Comparison of ENCODE assay signal across 25 mouse cellular contexts in the genomic region with DNA sequence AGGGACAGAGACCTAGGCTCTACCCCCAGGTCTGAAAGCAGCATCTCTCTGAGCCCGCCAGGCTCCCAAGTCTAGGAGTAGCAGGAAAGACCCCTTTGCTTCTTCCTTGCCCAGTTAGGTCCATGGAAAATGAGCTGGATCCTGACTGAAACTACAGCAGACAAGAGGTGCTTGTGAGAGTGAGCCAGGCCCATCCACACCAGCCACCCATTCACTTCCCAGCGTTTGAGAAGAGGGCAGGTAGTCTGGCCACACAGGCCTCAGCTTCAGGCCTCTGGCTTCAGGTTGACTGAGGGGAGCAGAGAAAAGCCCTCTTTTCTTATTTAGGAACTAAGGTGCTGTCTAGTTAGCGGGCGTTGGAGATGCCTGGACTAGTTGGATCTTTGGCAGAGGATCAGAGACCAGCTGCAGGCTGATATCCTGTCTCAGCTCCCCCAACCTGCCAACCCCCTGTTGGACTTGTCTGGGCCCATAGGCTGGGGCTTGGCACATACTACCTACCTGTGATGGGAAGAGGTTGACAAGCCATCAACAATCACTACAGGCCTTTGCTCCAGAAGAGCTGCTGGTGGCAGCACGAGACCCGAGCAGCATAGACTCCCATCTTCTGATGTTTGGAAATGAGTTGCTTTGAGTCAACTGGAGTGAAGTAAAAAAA.
"Had no signal": no experiment of that assay in that cellular context is flagged by ENCODE, and none has a peak within 500 bp of the region (broad histone marks: within the 10 kb centered on the region; RNA-seq: fewer than 3 reads in every experiment).

No protein-coding gene starts in this region.

- H3K4me2 ChIP-seq: limb, embryonic 12.5 days; liver, embryonic 12.5 days; liver, embryonic 15.5 days; lung, embryonic 15.5 days; midbrain, embryonic 13.5 days; neural tube, embryonic 13.5 days; stomach, embryonic 15.5 days had no signal

- H3K27ac ChIP-seq: kidney, postnatal 0 days; left cerebral cortex, adult 2 months; limb, embryonic 12.5 days; liver, embryonic 12.5 days; liver, embryonic 15.5 days; lung, embryonic 15.5 days; midbrain, embryonic 13.5 days; neural tube, embryonic 13.5 days; stomach, embryonic 15.5 days had no signal

- DNase-seq: kidney, adult 9 months; kidney, postnatal 36 days; layer of hippocampus, postnatal 36 days; liver; lung, adult 18-20 months; lung, postnatal 10 days; lung, postnatal 36 days; retina, postnatal 1 day; right cerebral cortex, postnatal 25 days; spleen, adult 18-20 months; thymus, adult 18-20 months; thymus, postnatal 25 days had no signal

- H3K9me3 ChIP-seq: limb, embryonic 12.5 days; liver, embryonic 12.5 days; liver, embryonic 15.5 days; lung, embryonic 15.5 days; megakaryocyte, embryonic 14.5 days; midbrain, embryonic 10.5 days; midbrain, embryonic 13.5 days; neural tube, embryonic 13.5 days; stomach, embryonic 15.5 days had no signal

- ATAC-seq: liver, embryonic 12.5 days; midbrain, embryonic 13.5 days; midbrain, embryonic 16.5 days had no signal

- H3K9ac ChIP-seq: limb, embryonic 12.5 days; liver, embryonic 12.5 days; liver, embryonic 15.5 days; lung, embryonic 15.5 days; midbrain, embryonic 13.5 days; neural tube, embryonic 13.5 days; stomach, embryonic 15.5 days had no signal

- H3K27me3 ChIP-seq: limb, embryonic 12.5 days; lung, embryonic 15.5 days; midbrain, embryonic 13.5 days; neural tube, embryonic 13.5 days; stomach, embryonic 15.5 days had no signal

- H3K4me1 ChIP-seq: liver, embryonic 15.5 days; midbrain, embryonic 13.5 days had no signal

- H3K4me3 ChIP-seq: left cerebral cortex, adult 2 months; limb, embryonic 12.5 days; liver, embryonic 12.5 days; liver, embryonic 15.5 days; lung, embryonic 15.5 days; megakaryocyte, embryonic 14.5 days; midbrain, embryonic 10.5 days; midbrain, embryonic 13.5 days; myocyte; neural tube, embryonic 13.5 days; stomach, embryonic 15.5 days had no signal
